Mouse (Mus musculus) liver, embryonic 12.5 days (tissue): ENCODE results near the gene Pum1. TPM values are rescaled to one million over a fixed set of nuclear protein-coding genes. Genes with fewer than 3 reads are reported as not detected.

Experiments used
- ATAC-seq: fragments of 200-750 bp; cut with Nextera tagmentation; 2 replicates; pipeline ENCODE4 v1.8.0; 2017; ENCODE audit warnings: moderate number of reproducible peaks, mild to moderate bottlenecking, moderate library complexity
- H3K27ac ChIP-seq: fragments of 300-500 bp; sonication (generic); 2 replicates; pipeline ENCODE4 v1.5.1; 2016; ENCODE audit warnings: mild to moderate bottlenecking
- H3K27me3 ChIP-seq: fragments of 300-500 bp; sonication (generic); replicated peaks from 2 replicates; pipeline ENCODE4 v1.6.1; 2016; ENCODE audit warnings: mild to moderate bottlenecking, moderate library complexity
- H3K36me3 ChIP-seq: fragments of 300-500 bp; sonication (generic); 2 replicates; pipeline ENCODE4 v1.6.1; 2016; ENCODE audit warnings: mild to moderate bottlenecking, moderate library complexity
- H3K4me1 ChIP-seq: fragments of 300-500 bp; sonication (generic); 2 replicates; pipeline ENCODE4 v1.6.1; 2016
- H3K4me2 ChIP-seq: fragments of 300-500 bp; sonication (generic); 2 replicates; pipeline ENCODE4 v1.6.1; 2016; ENCODE audit warnings: mild to moderate bottlenecking, moderate library complexity
- H3K4me3 ChIP-seq: fragments of 300-500 bp; sonication (generic); 2 replicates; pipeline ENCODE4 v1.5.1; 2016; ENCODE audit warnings: mild to moderate bottlenecking, moderate library complexity
- H3K9ac ChIP-seq: fragments of 300-500 bp; sonication (generic); 2 replicates; pipeline ENCODE4 v1.6.1; 2016; ENCODE audit warnings: mild to moderate bottlenecking, moderate library complexity
- H3K9me3 ChIP-seq: fragments of 300-500 bp; sonication (generic); replicated peaks from 2 replicates; pipeline ENCODE4 v1.6.1; 2016; ENCODE audit warnings: mild to moderate bottlenecking, moderate library complexity
- WGBS: fragments of 180-500 bp; shearing (Covaris S2); methylation state at CpG from one replicate; pipeline ENCODE4 v1.1.7; 2016; ENCODE audit not compliant: insufficient replicate concordance; 5-methylcytosine and 5-hydroxymethylcytosine counted together
- polyA plus RNA-seq: library from polyadenylated mRNA; unstranded; fragments of >200 nt; fragmentation: Nextera tagmentation; extraction: Ambion mirVana; gene quantifications from 2 replicates; pipeline ENCODE4 v1.2.1, GENCODE M21; 2016

Pum1 gene
- polyA plus RNA-seq, 1 experiment from 2014 or later, result 43.2 TPM

- 76% methylated on average over 9 of the region's 9 CpGs for WGBS
Observed at GRCm38 (mm10) chr4:130806746-130807145, 143.6 kb downstream of the Pum1 start.

GRCm38 (mm10) chr4:130809784-130810183 lies 146.7 kb downstream of the Pum1 start:
- no peak for ATAC-seq
- Histone ChIP-seq H3K27me3 (peaks cover 6% of the 10 kb centered on the region; the same call in 1 of the 2 replicates), H3K27ac (no peak overlapping the region), H3K4me1 (no peaks in the 10 kb centered on the region), H3K36me3 (no peaks in the 10 kb centered on the region), H3K9ac (no peak overlapping the region), H3K9me3 (no peaks in the 10 kb centered on the region), H3K4me3 (no peak overlapping the region), H3K4me2 (no peak overlapping the region)
- 66% methylated on average over 5 of the region's 5 CpGs for WGBS

More at GRCm38 (mm10) chr4:130806746-130807145, 143.6 kb downstream of the Pum1 start:
- H3K4me1 ChIP-seq, result 0 out of 2 replicates have a peak, but pooled peaks cover 6% of the 10 kb centered on the region
- no peak overlapping the region for H3K4me2 ChIP-seq
- H3K4me3 ChIP-seq, result no peak overlapping the region
- no peak overlapping the region for H3K27ac ChIP-seq
- no peaks in the 10 kb centered on the region for H3K36me3 ChIP-seq
- peaks cover 4% of the 10 kb centered on the region; the same call in 1 of the 2 replicates for H3K27me3 ChIP-seq
- no peaks in the 10 kb centered on the region for H3K9me3 ChIP-seq
- no peak overlapping the region for H3K9ac ChIP-seq
- no peak for ATAC-seq

- Histone ChIP-seq H3K9ac (no peak overlapping the region), H3K4me1 (no peaks in the 10 kb centered on the region), H3K9me3 (no peaks in the 10 kb centered on the region), H3K4me3 (no peak overlapping the region), H3K4me2 (no peak overlapping the region), H3K27me3 (peaks cover 6% of the 10 kb centered on the region; the same call in 1 of the 2 replicates), H3K36me3 (no peaks in the 10 kb centered on the region), H3K27ac (no peak overlapping the region)
- ATAC-seq, result no peak
- WGBS, result 46% methylated on average over 2 of the region's 3 CpGs
Observed at GRCm38 (mm10) chr4:130810845-130811244, 147.7 kb downstream of the Pum1 start.

GRCm38 (mm10) chr4:130811385-130811784 lies 148.3 kb downstream of the Pum1 start:
- H3K36me3 ChIP-seq, result no peaks in the 10 kb centered on the region
- no peak for ATAC-seq

GRCm38 (mm10) chr4:130813958-130814357 lies 150.8 kb downstream of the Pum1 start:
- no peaks in the 10 kb centered on the region for H3K9me3 ChIP-seq
- no peak overlapping the region for H3K27ac ChIP-seq
- no peak overlapping the region for H3K4me3 ChIP-seq
- no peak overlapping the region for H3K9ac ChIP-seq
- no peak for ATAC-seq
- H3K4me2 ChIP-seq, result no peak overlapping the region
- 50% methylated on average over 2 of the region's 2 CpGs for WGBS
- no peaks in the 10 kb centered on the region for H3K4me1 ChIP-seq
- H3K36me3 ChIP-seq, result no peaks in the 10 kb centered on the region
- peaks cover 6% of the 10 kb centered on the region; the same call in 1 of the 2 replicates for H3K27me3 ChIP-seq

More at GRCm38 (mm10) chr4:130811385-130811784, 148.3 kb downstream of the Pum1 start:
- Histone ChIP-seq H3K27ac (no peak overlapping the region), H3K9ac (no peak overlapping the region), H3K27me3 (peaks cover 6% of the 10 kb centered on the region; the same call in 1 of the 2 replicates), H3K4me3 (no peak overlapping the region), H3K4me1 (no peaks in the 10 kb centered on the region), H3K9me3 (no peaks in the 10 kb centered on the region), H3K4me2 (no peak overlapping the region)
- WGBS, result 51% methylated on average over 7 of the region's 7 CpGs

GRCm38 (mm10) chr4:130814742-130815330 lies 151.7 kb downstream of the Pum1 start:
- Histone ChIP-seq H3K27me3 (peaks cover 6% of the 10 kb centered on the region; the same call in 1 of the 2 replicates), H3K9me3 (no peaks in the 10 kb centered on the region), H3K4me3 (no peak overlapping the region), H3K9ac (no peak overlapping the region), H3K27ac (no peak overlapping the region), H3K4me2 (no peak overlapping the region), H3K4me1 (no peaks in the 10 kb centered on the region), H3K36me3 (no peaks in the 10 kb centered on the region)
- 71% methylated on average over 8 of the region's 8 CpGs for WGBS
- ATAC-seq, result no peak

GRCm38 (mm10) chr4:130815860-130816259 lies 152.7 kb downstream of the Pum1 start:
- Histone ChIP-seq H3K9ac (no peak overlapping the region), H3K4me3 (no peak overlapping the region), H3K27ac (no peak overlapping the region), H3K4me1 (no peaks in the 10 kb centered on the region), H3K9me3 (no peaks in the 10 kb centered on the region), H3K27me3 (peaks cover 6% of the 10 kb centered on the region; the same call in 1 of the 2 replicates), H3K36me3 (no peaks in the 10 kb centered on the region), H3K4me2 (no peak overlapping the region)
- ATAC-seq, result no peak
- 61% methylated on average over 8 of the region's 8 CpGs for WGBS

- H3K36me3 ChIP-seq, result no peaks in the 10 kb centered on the region; the same call in 1 of the 2 replicates
- H3K4me3 ChIP-seq, result no peak overlapping the region
- no peaks in the 10 kb centered on the region for H3K9me3 ChIP-seq
- H3K27me3 ChIP-seq, result no peaks in the 10 kb centered on the region
- no peaks in the 10 kb centered on the region for H3K4me1 ChIP-seq
- H3K4me2 ChIP-seq, result no peak overlapping the region
- no peak overlapping the region for H3K27ac ChIP-seq
- WGBS, result 69% methylated on average over 3 of the region's 3 CpGs
- no peak for ATAC-seq
- H3K9ac ChIP-seq, result no peak overlapping the region
Observed at GRCm38 (mm10) chr4:130819806-130820205, 156.7 kb downstream of the Pum1 start.

- Histone ChIP-seq H3K27me3 (no peaks in the 10 kb centered on the region), H3K9me3 (no peaks in the 10 kb centered on the region), H3K4me3 (no peak overlapping the region), H3K36me3 (no peaks in the 10 kb centered on the region; the same call in 1 of the 2 replicates), H3K27ac (no peak overlapping the region), H3K9ac (no peak overlapping the region), H3K4me2 (no peak overlapping the region), H3K4me1 (no peaks in the 10 kb centered on the region)
- no peak for ATAC-seq
- 48% methylated on average over 7 of the region's 7 CpGs for WGBS
Observed at GRCm38 (mm10) chr4:130820594-130821255, 157.6 kb downstream of the Pum1 start.

GRCm38 (mm10) chr4:130828851-130829673 lies 165.9 kb downstream of the Pum1 start:
- Histone ChIP-seq H3K27ac (no peak overlapping the region), H3K4me2 (no peak overlapping the region)

More at GRCm38 (mm10) chr4:130828851-130829673, 165.9 kb downstream of the Pum1 start:
- no peaks in the 10 kb centered on the region for H3K9me3 ChIP-seq
- WGBS, result 22% methylated on average over 18 of the region's 18 CpGs
- H3K4me1 ChIP-seq, result peaks cover 5% of the 10 kb centered on the region
- peak; percentile 53; the same call in 1 of the 2 replicates for ATAC-seq
- no peaks in the 10 kb centered on the region for H3K36me3 ChIP-seq
- no peak overlapping the region for H3K9ac ChIP-seq
- no peak overlapping the region for H3K4me3 ChIP-seq
- H3K27me3 ChIP-seq, result 0 out of 2 replicates have a peak, but pooled peaks cover 3% of the 10 kb centered on the region
